Mouse (Mus musculus) MEL (cell line): ENCODE measurements around the gene Zscan21. TPM values are rescaled to one million over a fixed set of nuclear protein-coding genes. Genes with fewer than 3 reads are reported as not detected.

Experiments
- DNase-seq: peaks from one replicate; pipeline ENCODE4 v3.0.0; 2011; ENCODE audit warnings: low read depth, low spot score
- H3K27ac ChIP-seq: 2 replicates; pipeline ENCODE4 v1.5.1; 2012; ENCODE audit warnings: low read depth, mild to moderate bottlenecking, control low read depth, low read length, moderate library complexity; ENCODE audit not compliant: control insufficient read depth
- H3K27me3 ChIP-seq, 2 experiments: fragments of 150-350 bp in 1 of 2; sonication (generic) in 1 of 2; 2 replicates each; pipeline ENCODE4 v1.6.1; 2012; ENCODE audit warnings: low read length in 2 of 2, mild to moderate bottlenecking in 2 of 2, improper control_type of control experiment in 1 of 2, moderate library complexity in 1 of 2; ENCODE audit not compliant: insufficient read depth in 2 of 2, control insufficient read depth in 1 of 2
- H3K36me3 ChIP-seq, 2 experiments: 2 replicates each; pipeline ENCODE4 v1.6.1; 2012 to 2014; ENCODE audit warnings: low read length in 2 of 2, improper control_type of control experiment in 1 of 2, inconsistent platforms in 1 of 2, mild to moderate bottlenecking in 1 of 2; ENCODE audit not compliant: insufficient read depth in 2 of 2, control insufficient read depth in 1 of 2
- H3K4me1 ChIP-seq, 2 experiments: fragments of 150-350 bp in 1 of 2; sonication (generic) in 1 of 2; 2 replicates each; pipeline ENCODE4 v1.6.1; 2012; ENCODE audit warnings: low read length in 2 of 2, improper control_type of control experiment in 1 of 2, mild to moderate bottlenecking in 1 of 2; ENCODE audit not compliant: insufficient read depth in 2 of 2, control insufficient read depth in 1 of 2
- H3K4me3 ChIP-seq, 2 experiments: fragments of 150-350 bp in 1 of 2; sonication (generic) in 1 of 2; 2 replicates each; pipeline ENCODE4 v1.5.1; 2012; ENCODE audit warnings: low read depth in 2 of 2, low read length in 2 of 2, mild to moderate bottlenecking in 2 of 2, moderate library complexity in 2 of 2, control low read depth in 1 of 2, improper control_type of control experiment in 1 of 2; ENCODE audit not compliant: control insufficient read depth in 1 of 2, insufficient read depth in 1 of 2
- H3K79me2 ChIP-seq: 2 replicates; pipeline ENCODE4 v1.6.1; 2012; ENCODE audit warnings: mild to moderate bottlenecking, low read length, moderate library complexity; ENCODE audit not compliant: control insufficient read depth, poor library complexity, insufficient read depth
- H3K9ac ChIP-seq: 2 replicates; pipeline ENCODE4 v1.6.1; 2012; ENCODE audit warnings: low read depth, mild to moderate bottlenecking, control low read depth, low read length, moderate library complexity; ENCODE audit not compliant: control insufficient read depth, poor library complexity, severe bottlenecking
- H3K9me3 ChIP-seq: fragments of 150-350 bp; sonication (generic); replicated peaks from 2 replicates; pipeline ENCODE4 v1.6.1; 2012; ENCODE audit warnings: mild to moderate bottlenecking, low read length, improper control_type of control experiment, moderate library complexity; ENCODE audit not compliant: insufficient read depth
- BHLHE40 ChIP-seq: IDR thresholded peaks from 2 replicates; pipeline ENCODE4 v1.6.1; 2012; ENCODE audit warnings: low read depth, mild to moderate bottlenecking, inconsistent platforms, low read length, improper control_type of control experiment, borderline replicate concordance
- CHD1 ChIP-seq: IDR thresholded peaks from 2 replicates; pipeline ENCODE4 v1.6.1; 2012; ENCODE audit warnings: low read depth, mild to moderate bottlenecking, inconsistent platforms, low read length, improper control_type of control experiment
- GATA1 ChIP-seq: IDR thresholded peaks from 2 replicates; pipeline ENCODE4 v1.6.1; 2011; ENCODE audit warnings: low read depth, low read length, improper control_type of control experiment
- KAT2A ChIP-seq: conservative IDR thresholded peaks from 2 replicates; pipeline ENCODE4 v1.6.1; 2012; ENCODE audit warnings: low read depth, low read length, improper control_type of control experiment, inconsistent platforms
- MAZ ChIP-seq: IDR thresholded peaks from 2 replicates; pipeline ENCODE4 v1.6.1; 2012; ENCODE audit warnings: low read depth, mild to moderate bottlenecking, inconsistent platforms, low read length, improper control_type of control experiment
- MEF2A ChIP-seq: IDR thresholded peaks from 2 replicates; pipeline ENCODE4 v1.6.1; 2014; ENCODE audit warnings: low read depth, mild to moderate bottlenecking, inconsistent platforms, low read length, improper control_type of control experiment; ENCODE audit not compliant: poor library complexity, insufficient replicate concordance, severe bottlenecking; ENCODE audit errors: extremely low read depth
- MXI1 ChIP-seq: IDR thresholded peaks from 2 replicates; pipeline ENCODE4 v1.6.1; 2011; ENCODE audit warnings: mild to moderate bottlenecking, low read depth, low read length, improper control_type of control experiment
- MYB ChIP-seq: IDR thresholded peaks from 2 replicates; pipeline ENCODE4 v1.6.1; 2011; ENCODE audit warnings: mild to moderate bottlenecking, low read depth, low read length, improper control_type of control experiment
- TAL1 ChIP-seq: IDR thresholded peaks from 2 replicates; pipeline ENCODE4 v1.6.1; 2012; ENCODE audit warnings: mild to moderate bottlenecking, inconsistent platforms, low read length, moderate library complexity, mixed read lengths
- TCF12 ChIP-seq: IDR thresholded peaks from 2 replicates; pipeline ENCODE4 v1.6.1; 2014; ENCODE audit warnings: low read depth, mild to moderate bottlenecking, inconsistent platforms, low read length, improper control_type of control experiment, moderate library complexity
- ZMIZ1 ChIP-seq: IDR thresholded peaks from 2 replicates; pipeline ENCODE4 v1.6.1; 2012; ENCODE audit warnings: low read depth, mild to moderate bottlenecking, inconsistent platforms, low read length, improper control_type of control experiment, moderate library complexity
- ZNF384 ChIP-seq: IDR thresholded peaks from 2 replicates; pipeline ENCODE4 v1.6.1; 2012; ENCODE audit warnings: low read depth, mild to moderate bottlenecking, inconsistent platforms, low read length, improper control_type of control experiment
- polyA plus RNA-seq, 2 experiments: library from polyadenylated mRNA; stranded (reverse) in 1 of 2; unstranded in 1 of 2; fragments of >175 nt in 1 of 2; fragments of >200 nt in 1 of 2; gene quantifications; 2 replicates each; pipeline versions ENCODE4 v1.2.1 to v1.2.4; 2012; ENCODE audit warnings: low replicate concordance in 2 of 2, low read depth in 1 of 2; ENCODE audit not compliant: insufficient read length in 2 of 2, insufficient read depth in 1 of 2, missing spikeins in 1 of 2
- total RNA-seq: library from RNA; depleted of rRNA; stranded (reverse); fragments of 300-350 nt; gene quantifications from 2 replicates; pipeline ENCODE4 v1.2.3, GENCODE M21; 2012

Gene Zscan21
- total and polyA plus RNA-seq, 3 experiments = 9.0 to 10.5 TPM; not detected in 1

- H3K9ac ChIP-seq = no peak overlapping the region
- TF ChIP-seq ZMIZ1 = no peak
- TF ChIP-seq GATA1 = no peak
- TF ChIP-seq MXI1 = no peak
- TF ChIP-seq ZNF384 = no peak
- no peak for TF ChIP-seq MAZ
- no peak for TF ChIP-seq KAT2A
- TF ChIP-seq CHD1 = no peak
- no peak for TF ChIP-seq MEF2A
- TF ChIP-seq, all 39 proteins: peak for 0
- peaks cover 0 to 23% of the 10 kb centered on the region in 2 experiments; a peak in 2 of 4 replicates for H3K36me3 ChIP-seq
- H3K27ac ChIP-seq = no peak overlapping the region
- DNase-seq = no peak
- no peak overlapping the region for H3K4me3 ChIP-seq
- no peaks in the 10 kb centered on the region for H3K9me3 ChIP-seq
- no peaks in the 10 kb centered on the region for H3K27me3 ChIP-seq
- peaks cover 2% of the 10 kb centered on the region; the same call in 1 of the 2 replicates for H3K79me2 ChIP-seq
- no peaks in the 10 kb centered on the region for H3K4me1 ChIP-seq
These were observed 22.2 kb upstream of the Zscan21 start for GRCm38 (mm10) chr5:138094474-138094873.

DNA sequence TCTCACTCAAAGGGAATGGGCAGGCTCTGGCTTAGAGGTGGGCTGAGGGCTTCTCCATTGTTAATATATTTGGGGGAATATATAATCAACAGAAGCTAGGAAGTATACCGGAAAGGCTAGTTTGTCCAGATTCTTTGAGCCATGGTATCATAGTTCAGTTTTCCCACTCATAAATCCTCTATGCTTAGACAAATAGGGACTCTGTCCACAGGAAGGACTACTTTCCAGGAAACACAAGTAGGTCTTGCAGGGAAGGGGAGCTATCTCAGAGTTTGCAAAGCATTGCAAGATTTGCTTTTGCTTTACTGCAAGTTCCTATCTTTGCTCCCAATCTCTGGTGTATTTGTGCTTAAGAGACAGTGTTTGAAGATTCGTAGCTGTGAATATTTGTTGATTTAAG is 11.7 kb upstream of the Zscan21 start:
- Histone ChIP-seq H3K36me3 (peaks cover 3 to 14% of the 10 kb centered on the region in 2 experiments), H3K9ac (no peak overlapping the region), H3K27ac (no peak overlapping the region), H3K27me3 (no peaks in the 10 kb centered on the region), H3K4me3 (no peak overlapping the region), H3K9me3 (no peaks in the 10 kb centered on the region), H3K79me2 (no peaks in the 10 kb centered on the region), H3K4me1 (peaks cover 2 to 3% of the 10 kb centered on the region in 2 experiments; a peak in 2 of 4 replicates)
- TF ChIP-seq TCF12 (no peak), GATA1 (0 out of 2 replicates have a peak, but pooled peaks have one; percentile 27)
- no peak for DNase-seq

- H3K27me3 ChIP-seq = no peaks in the 10 kb centered on the region
- H3K9me3 ChIP-seq = no peaks in the 10 kb centered on the region
- no peaks in the 10 kb centered on the region for H3K79me2 ChIP-seq
- H3K27ac ChIP-seq = no peak overlapping the region
- DNase-seq = no peak
- TF ChIP-seq MYB (no peak), TAL1 (no peak), BHLHE40 (no peak)
- peaks cover 2 to 10% of the 10 kb centered on the region in 2 experiments for H3K36me3 ChIP-seq
- no peak overlapping the region for H3K4me3 ChIP-seq
- H3K9ac ChIP-seq = no peak overlapping the region
- H3K4me1 ChIP-seq = peaks cover 2 to 10% of the 10 kb centered on the region in 2 experiments
These were observed 9.6 kb upstream of the Zscan21 start for GRCm38 (mm10) chr5:138107130-138107529.
